Mouse (Mus musculus): Measurements from ENCODE around the gene Hhipl2.

GRCm38 (mm10) chr1:183377045-183377444 is 41.0 kb upstream of the Hhipl2 start:
- TF ChIP-seq CTCF (IDR thresholded peaks at IDR 0.05) (no peak), EP300 (IDR thresholded peaks at IDR 0.05; ENCODE audit: insufficient read depth, low read depth, low read length) (no peak)
